ENCODE assay signal across 23 mouse cellular contexts in the genomic region with DNA sequence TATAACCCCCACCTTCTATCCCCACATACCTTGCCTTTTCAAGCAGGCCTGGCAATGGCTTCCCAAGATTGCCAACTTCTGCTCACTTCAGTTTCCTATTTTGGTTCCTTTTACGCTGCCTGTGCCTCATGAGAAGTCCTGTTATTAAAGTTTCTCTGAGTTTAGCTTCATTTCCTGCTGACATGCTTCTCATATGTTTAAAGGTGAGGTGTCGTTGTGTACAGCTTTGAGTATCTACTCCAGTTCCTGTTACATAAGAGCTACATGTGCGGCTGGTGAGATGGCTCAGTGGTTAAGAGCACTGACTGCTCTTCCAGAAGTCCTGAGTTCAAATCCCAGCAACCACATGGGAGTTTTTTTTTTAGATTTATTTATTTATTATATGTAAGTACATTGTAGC. TPM values are rescaled to one million over a fixed set of nuclear protein-coding genes. Genes with fewer than 3 reads are reported as not detected.
DNase-seq lines count a peak whose midpoint lies in the region; ATAC-seq lines count a peak whose summit lies in the region.
"Had no signal": no experiment of that assay in that cellular context is flagged by ENCODE, and none has a peak within 500 bp of the region (broad histone marks: within the 10 kb centered on the region; RNA-seq: fewer than 3 reads in every experiment).

No protein-coding gene starts in this region.

- peak; percentile 62 for DNase-seq in CD4-positive, CD25-positive, alpha-beta regulatory T cell, adult 2 months (ENCODE audit: low read depth, low spot score)
- no peak for DNase-seq in left cerebral cortex, adult 11 months (ENCODE audit: low spot score)
- DNase-seq in cerebellum, postnatal 25 days: no peak
- DNase-seq: adrenal gland, adult 8-10 months; adrenal gland, postnatal 14 days; adrenal gland, postnatal 36 days; cerebellum, adult 11-12 months; cerebellum, adult 2 months; cerebellum, adult 9-10 months; cerebellum, postnatal 10 days; cerebellum, postnatal 36 days; embryo, embryonic 11 days had no signal

- H3K4me1 ChIP-seq in heart, embryonic 11.5 days (ENCODE audit: control insufficient read depth, insufficient read depth, low read length): no peaks in the 10 kb centered on the region
- H3K4me1 ChIP-seq: embryonic facial prominence, embryonic 13.5 days; embryonic facial prominence, embryonic 15.5 days; forebrain, embryonic 10.5 days; forebrain, embryonic 12.5 days had no signal

- H3K36me3 ChIP-seq in heart, embryonic 11.5 days (ENCODE audit: control insufficient read depth, insufficient read depth, low read length): no peaks in the 10 kb centered on the region
- H3K36me3 ChIP-seq: embryonic facial prominence, embryonic 13.5 days; embryonic facial prominence, embryonic 15.5 days; forebrain, embryonic 10.5 days; forebrain, embryonic 12.5 days had no signal

- WGBS in heart, embryonic 11.5 days (ENCODE audit: insufficient replicate concordance): 88% methylated on average over 3 of the region's 3 CpGs

- no peak overlapping the region for H3K27ac ChIP-seq in heart, embryonic 11.5 days (ENCODE audit: low read depth, low read length)
- H3K27ac ChIP-seq: embryonic facial prominence, embryonic 13.5 days; embryonic facial prominence, embryonic 15.5 days; forebrain, embryonic 10.5 days; forebrain, embryonic 12.5 days had no signal

- no peak overlapping the region for H3K4me3 ChIP-seq in heart, embryonic 11.5 days (ENCODE audit: low read depth, low read length)
- H3K4me3 ChIP-seq: embryonic facial prominence, embryonic 13.5 days; embryonic facial prominence, embryonic 15.5 days; erythroblast, embryonic 14.5 days; forebrain, embryonic 10.5 days; forebrain, embryonic 12.5 days had no signal

- no peaks in the 10 kb centered on the region for H3K27me3 ChIP-seq in heart, embryonic 11.5 days (ENCODE audit: control insufficient read depth, insufficient read depth, low read length)
- H3K27me3 ChIP-seq: embryonic facial prominence, embryonic 13.5 days; embryonic facial prominence, embryonic 15.5 days had no signal

- no peaks in the 10 kb centered on the region for H3K9me3 ChIP-seq in heart, embryonic 11.5 days (replicated peaks; ENCODE audit: control insufficient read depth, low read length)
- H3K9me3 ChIP-seq: embryonic facial prominence, embryonic 13.5 days; embryonic facial prominence, embryonic 15.5 days; forebrain, embryonic 10.5 days; forebrain, embryonic 12.5 days had no signal

- no peak overlapping the region for H3K4me2 ChIP-seq in heart, embryonic 11.5 days
- H3K4me2 ChIP-seq: embryonic facial prominence, embryonic 13.5 days; embryonic facial prominence, embryonic 15.5 days; forebrain, embryonic 12.5 days had no signal

- H3K9ac ChIP-seq in heart, embryonic 11.5 days (ENCODE audit: low read depth, low read length): no peak overlapping the region
- H3K9ac ChIP-seq: embryonic facial prominence, embryonic 13.5 days; embryonic facial prominence, embryonic 15.5 days; forebrain, embryonic 12.5 days had no signal

- ATAC-seq in CD4-positive, CD25-positive, alpha-beta regulatory T cell, adult 4 months: peak; percentile 65
- ATAC-seq in granulocyte monocyte progenitor cell, adult 5-6 weeks (replicated peaks; ENCODE audit: poor library complexity, severe bottlenecking): peak; percentile 36
- ATAC-seq in heart, embryonic 11.5 days (replicated peaks; ENCODE audit: insufficient number of reproducible peaks, low FRiP score, low TSS enrichment): no peak
- ATAC-seq: activated CD4-positive, CD25-positive, alpha-beta regulatory T cell, adult 4 months; forebrain, embryonic 14.5 days; forebrain, embryonic 16.5 days had no signal

RNA-seq across cellular contexts. Expression of a gene that starts 23.2 kb away (rescaled TPM):
- 10 to 100 TPM; 24.8 to 39.1 TPM for polyA plus RNA-seq in CD4-positive, CD25-positive, alpha-beta regulatory T cell, adult 4 months (2017; shearing (Covaris generic))
- total RNA-seq in granulocyte monocyte progenitor cell, adult 5-6 weeks (2014; fragmentation: Nextera tagmentation): 98.7 and 104 TPM in 2 replicates
- total RNA-seq in granulocyte monocyte progenitor cell, adult 5-6 weeks (2017): 82.8 and 84.2 TPM in 2 replicates
- 73.0 and 83.1 TPM in 2 replicates for polyA plus RNA-seq in heart, embryonic 11.5 days (2014; fragmentation: Nextera tagmentation; extraction: Ambion mirVana)

RNA-seq across cellular contexts. Expression of a gene that starts 45.7 kb away (rescaled TPM):
- polyA plus RNA-seq in CD4-positive, CD25-positive, alpha-beta regulatory T cell, adult 4 months (2017; shearing (Covaris generic)): 1,000 to 10,000 TPM; 1,309 to 1,442 TPM
- total RNA-seq in granulocyte monocyte progenitor cell, adult 5-6 weeks (2014; fragmentation: Nextera tagmentation): 277 and 304 TPM in 2 replicates
- total RNA-seq in granulocyte monocyte progenitor cell, adult 5-6 weeks (2017): 345 and 391 TPM in 2 replicates
- 329 and 345 TPM in 2 replicates for polyA plus RNA-seq in heart, embryonic 11.5 days (2014; fragmentation: Nextera tagmentation; extraction: Ambion mirVana)
